Mouse (Mus musculus): ENCODE measurements around the gene Suv39h1. TPM values are rescaled to one million over a fixed set of nuclear protein-coding genes. Genes with fewer than 3 reads are reported as not detected.
"Not testable (repeated sequence)": the region's sequence is repeated elsewhere in the genome, so short reads cannot be mapped to it uniquely, and the experiment has no call there.

Gene Suv39h1
- total RNA-seq (2022) = 1 to 10 TPM; 3.5 to 5.0 (median 4.3) TPM

GRCm38 (mm10) chrX:8074430-8075014 lies at the start of gene Suv39h1:
Gene Suv39h1, minus strand, starts transcription at chrX:8074760.
- DNase-seq (ENCODE audit: low spot score in 2 of 2) = peak; percentile 81 to 93

GRCm38 (mm10) chrX:8123821-8124470 lies 49.4 kb upstream of the Suv39h1 start:
- DNase-seq (ENCODE audit: low spot score in 2 of 2) = no peak

GRCm38 (mm10) chrX:8117264-8117663 lies 42.7 kb upstream of the Suv39h1 start:
- DNase-seq (ENCODE audit: low spot score in 2 of 2) = no peak

- no peak for DNase-seq (ENCODE audit: low spot score in 2 of 2)
Measured at GRCm38 (mm10) chrX:8115275-8115674, 40.7 kb upstream of the Suv39h1 start.

- no peak for DNase-seq (ENCODE audit: low spot score in 2 of 2)
Measured at GRCm38 (mm10) chrX:8105019-8105418, 30.5 kb upstream of the Suv39h1 start.

- DNase-seq (ENCODE audit: low spot score in 2 of 2) = no peak
Measured at GRCm38 (mm10) chrX:8102213-8102668, 27.7 kb upstream of the Suv39h1 start.

- no peak for DNase-seq (ENCODE audit: low spot score in 2 of 2)
Measured at GRCm38 (mm10) chrX:8101017-8101416, 26.5 kb upstream of the Suv39h1 start.

- DNase-seq (ENCODE audit: low spot score in 2 of 2) = no peak
Measured at GRCm38 (mm10) chrX:8099435-8099834, 24.9 kb upstream of the Suv39h1 start.

GRCm38 (mm10) chrX:8096787-8097242 lies 22.3 kb upstream of the Suv39h1 start:
- peak; percentile 96 for DNase-seq (ENCODE audit: low spot score in 2 of 2)

GRCm38 (mm10) chrX:8096068-8096786 lies 21.7 kb upstream of the Suv39h1 start:
- peak; percentile 55 to 83 for DNase-seq (ENCODE audit: low spot score in 2 of 2)

- no peak for DNase-seq (ENCODE audit: low spot score in 2 of 2)
Measured at GRCm38 (mm10) chrX:8095546-8095945, 21.0 kb upstream of the Suv39h1 start.

- DNase-seq (ENCODE audit: low spot score in 2 of 2) = not testable (repeated sequence)
Measured at GRCm38 (mm10) chrX:8090954-8091347, 16.4 kb upstream of the Suv39h1 start.

GRCm38 (mm10) chrX:8090346-8090953 lies 15.9 kb upstream of the Suv39h1 start, which contains the start of gene Was:
Gene Was, minus strand, starts transcription at chrX:8090498.
- DNase-seq (ENCODE audit: low spot score in 2 of 2) = no peak

- DNase-seq (ENCODE audit: low spot score in 2 of 2) = no peak
Measured at GRCm38 (mm10) chrX:8089746-8090145, 15.2 kb upstream of the Suv39h1 start.

- DNase-seq (ENCODE audit: low spot score in 2 of 2) = no peak
Measured at GRCm38 (mm10) chrX:8085611-8086010, 11.1 kb upstream of the Suv39h1 start.

- no peak for DNase-seq (ENCODE audit: low spot score in 2 of 2)
Measured at GRCm38 (mm10) chrX:8084771-8085259, 10.3 kb upstream of the Suv39h1 start.

- no peak for DNase-seq (ENCODE audit: low spot score in 2 of 2)
Measured at GRCm38 (mm10) chrX:8075104-8075503, 544 bp upstream of the Suv39h1 start.

- DNase-seq (ENCODE audit: low spot score in 2 of 2) = no peak
Measured at GRCm38 (mm10) chrX:8073881-8074429, 605 bp downstream of the Suv39h1 start.

GRCm38 (mm10) chrX:8069166-8069565 lies 5.4 kb downstream of the Suv39h1 start:
- no peak for DNase-seq (ENCODE audit: low spot score in 2 of 2)

- not testable (repeated sequence) for DNase-seq (ENCODE audit: low spot score in 2 of 2)
Measured at GRCm38 (mm10) chrX:8051044-8051781, 23.3 kb downstream of the Suv39h1 start.

GRCm38 (mm10) chrX:8033009-8033408 lies 41.6 kb downstream of the Suv39h1 start:
- DNase-seq (ENCODE audit: low spot score in 2 of 2) = no peak

Data from gastrocnemius, adult 8-10 months (tissue).